Mouse (Mus musculus) ovary, postnatal 36 days (tissue): Measurements from ENCODE around the gene Abcc5.
A peak's percentile ranks its signal among the peaks of the same experiment; 100 is the strongest.

Experiments
- DNase-seq: peaks from one replicate; pipeline ENCODE4 v3.0.0; 2022; ENCODE audit warnings: low spot score, mixed read lengths

Gene Abcc5

DNA sequence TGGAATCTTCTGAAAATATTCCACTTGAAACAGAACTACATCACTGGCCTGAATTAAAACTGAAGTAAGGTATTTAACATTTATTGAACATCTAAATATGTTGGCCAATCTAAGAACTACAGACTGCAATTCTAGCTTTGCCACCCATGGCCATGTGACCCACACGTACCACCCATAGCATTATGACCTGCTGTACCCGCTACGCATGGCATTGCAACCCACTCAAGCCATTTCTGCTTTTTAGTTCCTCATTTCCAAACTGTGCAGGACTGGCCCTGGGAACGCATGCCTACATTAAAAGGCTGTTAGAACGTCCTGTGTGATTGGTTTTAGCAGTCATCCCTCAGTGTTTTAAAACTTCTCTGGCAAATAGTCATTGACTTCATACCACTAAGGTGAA lies 68.4 kb downstream of the Abcc5 start:
- DNase-seq: no peak

DNA sequence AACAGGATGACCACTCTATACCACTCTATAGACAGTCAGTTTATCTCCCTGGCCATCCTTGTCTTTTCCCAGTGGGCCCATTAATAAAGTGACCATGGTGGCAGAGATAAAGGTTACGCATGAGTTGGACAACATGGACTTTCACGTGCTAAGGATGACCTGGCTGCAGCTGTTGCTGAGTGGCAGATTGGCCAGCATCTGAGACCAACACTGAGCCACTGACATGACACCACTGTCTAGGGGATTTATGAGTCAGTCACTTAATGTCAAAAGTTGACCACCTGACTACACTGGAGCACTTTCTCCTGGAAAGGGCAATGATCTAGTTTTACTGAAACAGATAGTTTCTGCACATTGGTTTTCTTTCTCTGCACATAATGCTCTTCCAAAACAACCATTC lies 71.4 kb downstream of the Abcc5 start:
- DNase-seq: no peak

- no peak for DNase-seq
Observed at GRCm38 (mm10) chr16:20354011-20354410, 72.2 kb downstream of the Abcc5 start.

- DNase-seq: no peak
Observed at GRCm38 (mm10) chr16:20345464-20345863, 80.7 kb downstream of the Abcc5 start.

DNA sequence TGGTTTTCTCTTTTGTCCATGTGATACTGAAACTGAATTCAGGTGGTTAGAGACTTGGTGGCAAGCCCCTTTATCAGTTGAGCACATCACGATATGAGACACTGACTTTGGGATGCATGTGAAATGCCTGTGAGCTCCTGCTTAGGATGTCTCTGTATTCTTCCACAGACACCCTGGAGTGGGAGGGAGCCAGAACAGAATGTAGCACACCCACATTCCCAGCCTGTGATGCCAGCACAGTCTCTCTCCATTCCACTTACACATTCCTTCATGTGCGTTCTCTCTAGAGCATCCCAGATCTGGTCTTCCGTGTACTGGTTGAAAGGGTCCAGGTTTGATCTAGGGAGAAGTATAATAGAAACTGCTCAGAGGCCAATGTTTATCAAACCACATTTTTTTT lies 87.6 kb downstream of the Abcc5 start:
- DNase-seq: no peak

DNA sequence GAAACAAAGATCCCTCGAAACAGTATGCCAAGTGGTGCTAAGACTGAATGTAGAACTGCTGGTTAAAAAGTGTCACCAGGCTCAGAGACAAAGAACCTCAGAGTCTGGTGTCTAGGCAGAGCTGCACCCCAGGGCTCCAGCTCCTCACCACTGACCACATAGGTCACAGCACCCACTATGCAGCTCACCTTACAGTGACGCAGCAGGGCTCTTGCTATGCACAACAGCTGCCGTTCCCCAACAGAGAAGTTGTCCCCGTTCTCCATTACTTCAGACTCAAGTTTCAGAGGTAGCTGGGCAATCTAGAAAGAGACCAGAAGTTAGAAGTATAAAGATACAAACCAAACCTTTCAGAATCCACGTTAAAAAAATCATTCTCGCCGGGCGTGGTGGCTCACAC lies 91.3 kb downstream of the Abcc5 start:
- DNase-seq: no peak

DNA sequence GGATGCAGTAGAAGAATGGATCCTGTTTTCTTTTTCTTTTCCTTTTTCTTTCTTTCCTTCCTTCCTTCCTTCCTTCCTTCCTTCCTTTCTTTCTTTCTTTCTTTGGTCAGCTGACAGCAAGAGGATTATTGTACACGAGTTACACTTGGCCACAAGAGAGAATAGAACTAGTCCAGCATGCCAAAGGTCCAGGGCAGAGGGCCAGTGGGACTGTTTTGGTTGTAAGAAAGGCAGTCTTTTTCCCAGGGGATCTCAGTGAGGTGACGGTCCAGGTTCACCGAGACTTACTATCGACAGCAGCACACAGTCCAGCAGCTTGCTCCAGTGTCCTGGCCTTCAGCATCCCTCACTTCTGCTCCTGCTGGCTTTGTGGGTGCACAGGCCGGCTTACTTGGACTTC lies 97.9 kb downstream of the Abcc5 start:
- DNase-seq: no peak

DNA sequence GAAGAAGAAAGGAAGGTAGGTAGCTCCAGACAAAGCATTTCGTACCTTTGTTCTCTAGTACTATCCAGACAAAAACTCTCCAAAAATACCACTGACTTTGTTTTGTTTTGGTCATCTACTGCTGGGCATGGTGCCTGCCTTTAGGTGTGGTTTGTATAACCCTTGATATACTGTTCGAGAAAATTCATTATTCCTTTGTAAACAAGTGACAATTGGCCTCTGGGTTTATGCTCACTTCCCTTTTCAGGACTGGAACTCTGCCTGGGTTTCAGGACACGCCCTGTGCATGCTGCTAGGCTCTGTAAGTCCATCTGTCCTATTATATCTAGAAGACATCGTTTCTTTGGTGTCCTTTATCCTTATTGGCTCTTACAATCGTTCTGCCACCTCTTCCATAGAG lies 100.9 kb downstream of the Abcc5 start, which contains the start of gene Cyp2ab1:
Gene Cyp2ab1 (minus strand): TSS at position 119 of the 400 bp plus-strand sequence.
- no peak for DNase-seq

GRCm38 (mm10) chr16:20323907-20324306 lies 102.3 kb downstream of the Abcc5 start:
- DNase-seq: no peak

DNA sequence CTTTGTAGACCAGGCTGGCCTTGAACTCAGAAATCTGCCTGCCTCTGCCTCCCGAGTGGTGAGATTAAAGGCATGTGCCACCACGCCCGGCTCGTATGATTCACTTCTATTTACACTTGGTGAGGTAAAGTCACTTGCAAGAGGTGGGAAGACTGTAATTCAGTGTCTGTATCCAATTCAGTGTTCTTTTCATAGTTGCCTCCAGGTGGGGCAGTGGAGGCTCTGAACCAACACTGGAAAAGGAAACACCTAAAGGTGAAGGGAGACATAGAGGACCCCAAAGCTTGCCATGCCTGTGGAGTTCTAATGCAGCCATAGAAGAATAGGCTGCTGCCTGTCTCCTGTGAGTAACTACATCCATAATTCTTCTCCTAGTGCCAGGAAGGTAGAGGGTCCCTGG lies 103.9 kb downstream of the Abcc5 start:
- DNase-seq: no peak

- no peak for DNase-seq
Observed at GRCm38 (mm10) chr16:20316770-20317169, 109.4 kb downstream of the Abcc5 start.

DNA sequence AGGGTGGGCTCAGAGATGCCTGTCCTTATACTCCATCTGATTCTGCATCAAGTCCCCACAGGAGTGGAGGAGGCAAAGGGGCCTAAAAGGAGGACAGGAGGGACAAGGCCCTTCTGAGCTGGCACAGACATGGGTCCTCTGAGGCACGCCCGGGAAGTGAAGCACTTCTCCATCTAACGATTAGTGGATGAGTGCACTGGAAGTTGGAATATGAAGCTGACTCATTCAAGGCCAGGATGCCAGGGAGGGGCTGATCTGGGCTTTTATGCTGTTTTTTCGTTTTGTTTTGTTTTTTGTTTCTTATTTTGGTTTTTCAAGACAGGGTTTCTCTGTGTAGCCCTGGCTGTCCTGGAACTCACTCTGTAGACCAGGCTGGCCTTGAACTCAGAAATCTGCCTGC lies 110.9 kb downstream of the Abcc5 start:
- no peak for DNase-seq

GRCm38 (mm10) chr16:20312272-20312671 lies 113.9 kb downstream of the Abcc5 start:
- no peak for DNase-seq

GRCm38 (mm10) chr16:20301770-20302649 lies 124.2 kb downstream of the Abcc5 start, which contains the start of gene Parl:
TSS of gene Parl (minus strand) at chr16:20302387.
- peak; percentile 78 for DNase-seq

GRCm38 (mm10) chr16:20300076-20300475 lies 126.1 kb downstream of the Abcc5 start:
- no peak for DNase-seq
